Mouse (Mus musculus) cerebellum, adult 2 months (tissue): ENCODE data around the gene Ccdc18. TPM values are rescaled to one million over a fixed set of nuclear protein-coding genes. Genes with fewer than 3 reads are reported as not detected.
"Not testable (repeated sequence)": the region's sequence is repeated elsewhere in the genome, so short reads cannot be mapped to it uniquely, and the experiment has no call there.

Experiments used
- DNase-seq, 2 experiments: peaks; one replicate each; pipeline ENCODE4 v3.0.0; 2021
- H3K27ac ChIP-seq: fragments of 200-500 bp; 2 replicates; pipeline ENCODE4 v1.5.1; 2012; ENCODE audit warnings: low read length, control low read depth, inconsistent platforms; ENCODE audit not compliant: insufficient read depth
- H3K27me3 ChIP-seq: fragments of 200-500 bp; 2 replicates; pipeline ENCODE4 v1.6.1; 2012; ENCODE audit warnings: inconsistent platforms, mild to moderate bottlenecking, low read length, moderate library complexity; ENCODE audit not compliant: control insufficient read depth, insufficient read depth
- H3K4me1 ChIP-seq: fragments of 200-500 bp; 2 replicates; pipeline ENCODE4 v1.6.1; 2011; ENCODE audit warnings: low read length; ENCODE audit not compliant: control insufficient read depth, insufficient read depth
- H3K4me3 ChIP-seq: fragments of 200-500 bp; replicated peaks from 2 replicates; pipeline ENCODE3; 2011; ENCODE audit warnings: mild to moderate bottlenecking, low read depth, low read length, control low read depth; ENCODE audit not compliant: insufficient read depth
- CTCF ChIP-seq: fragments of 200-500 bp; IDR thresholded peaks from 2 replicates; pipeline ENCODE4 v1.5.1; 2011; ENCODE audit warnings: low read depth, mild to moderate bottlenecking, control low read depth, low read length, moderate library complexity, borderline replicate concordance; ENCODE audit not compliant: insufficient read depth
- POLR2A ChIP-seq: fragments of 200-500 bp; IDR thresholded peaks from 2 replicates; pipeline ENCODE4 v1.6.1; 2011; ENCODE audit warnings: low read length, control low read depth, borderline replicate concordance; ENCODE audit not compliant: insufficient read depth
- WGBS: fragments of 180-500 bp; shearing (Covaris S2); methylation state at CpG from one replicate; pipeline ENCODE4 v1.1.7; 2018; 5-methylcytosine and 5-hydroxymethylcytosine counted together
- polyA plus RNA-seq: library from polyadenylated mRNA; depleted of rRNA; stranded (reverse); fragments of >200 nt; gene quantifications from 2 replicates; pipeline ENCODE4 v1.2.3, GENCODE M21; 2012; rRNA removed

Ccdc18 gene
- polyA plus RNA-seq, 1 experiment = 0.38 TPM

GRCm38 (mm10) chr5:108266990-108267389 is 134.3 kb downstream of the Ccdc18 start:
- DNase-seq = no peak
- no peaks in the 10 kb centered on the region for H3K27me3 ChIP-seq
- no peak for TF ChIP-seq CTCF
- H3K27ac ChIP-seq = no peak overlapping the region
- H3K4me3 ChIP-seq = no peak overlapping the region
- no peaks in the 10 kb centered on the region; the same call in 1 of the 2 replicates for H3K4me1 ChIP-seq

- peak within 1 kb of the TSS; percentile 93 for H3K27ac ChIP-seq
- TF ChIP-seq POLR2A = peak; percentile 90
- no peak for TF ChIP-seq CTCF
- H3K4me3 ChIP-seq = peak within 1 kb of the TSS; percentile 91
- peak; percentile 85 to 90 for DNase-seq
- no peaks in the 10 kb centered on the region; the same call in 1 of the 2 replicates for H3K4me1 ChIP-seq
- no peaks in the 10 kb centered on the region for H3K27me3 ChIP-seq
- WGBS = 3% methylated on average over 55 of the region's 55 CpGs
These were observed 135.7 kb downstream of the Ccdc18 start, which contains the start of gene Dr1 for GRCm38 (mm10) chr5:108268127-108269062. Gene Dr1, plus strand, starts transcription at chr5:108268897.

- peak in 1 of 2 experiments; percentile 21 for DNase-seq
- H3K27ac ChIP-seq = peak overlapping the region; percentile 82
- H3K27me3 ChIP-seq = no peaks in the 10 kb centered on the region
- H3K4me1 ChIP-seq = no peaks in the 10 kb centered on the region; the same call in 1 of the 2 replicates
- TF ChIP-seq CTCF (no peak), POLR2A (no peak)
- WGBS = under 1% methylated on average over 44 of the region's 44 CpGs
- H3K4me3 ChIP-seq = peak overlapping the region; percentile 91
These were observed 136.6 kb downstream of the Ccdc18 start for GRCm38 (mm10) chr5:108269063-108269810.

GRCm38 (mm10) chr5:108269811-108270151 is 137.1 kb downstream of the Ccdc18 start:
- TF ChIP-seq CTCF (no peak), POLR2A (no peak)
- Histone ChIP-seq H3K27me3 (no peaks in the 10 kb centered on the region), H3K27ac (no peak overlapping the region), H3K4me3 (peak overlapping the region; percentile 91), H3K4me1 (no peaks in the 10 kb centered on the region; the same call in 1 of the 2 replicates)
- no peak for DNase-seq
- 7% methylated on average over 7 of the region's 7 CpGs for WGBS

- Histone ChIP-seq H3K4me3 (peak overlapping the region; percentile 91), H3K27ac (no peak overlapping the region), H3K4me1 (no peaks in the 10 kb centered on the region; the same call in 1 of the 2 replicates), H3K27me3 (no peaks in the 10 kb centered on the region)
- DNase-seq = no peak
- TF ChIP-seq POLR2A = no peak
- TF ChIP-seq CTCF = no peak
- 27% methylated on average over 9 of the region's 9 CpGs for WGBS
These were observed 137.7 kb downstream of the Ccdc18 start for GRCm38 (mm10) chr5:108270415-108270814.

DNA sequence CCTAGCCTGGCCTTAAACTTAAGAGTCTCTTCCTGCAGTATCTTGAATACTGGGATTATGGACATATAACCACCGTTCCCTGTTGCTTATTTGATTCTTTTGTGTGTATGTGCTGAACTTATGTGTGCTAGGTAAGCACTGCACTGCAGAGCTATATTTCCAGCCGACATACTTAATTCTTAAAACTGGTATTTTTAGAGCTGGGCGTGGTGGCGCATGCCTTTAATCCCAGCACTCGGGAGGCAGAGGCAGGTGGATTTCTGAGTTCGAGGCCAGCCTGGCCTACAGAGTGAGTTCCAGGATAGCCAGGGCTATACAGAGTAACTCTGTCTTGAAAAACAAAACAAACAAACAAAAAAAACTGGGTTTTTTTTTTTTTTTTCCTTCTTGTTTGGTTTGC is 138.7 kb downstream of the Ccdc18 start:
- H3K27me3 ChIP-seq, DNase-seq, H3K4me3 ChIP-seq, H3K27ac ChIP-seq, H3K4me1 ChIP-seq: not testable (repeated sequence)
- 87% methylated on average over 6 of the region's 6 CpGs for WGBS

Other genes with a start within 250 kb of the Ccdc18 start
- gene Rpl5, start 232.4 kb upstream of the Ccdc18 start, polyA plus RNA-seq = 75.5 and 81.9 TPM in 2 replicates
- gene Fam69a, start 145.8 kb upstream of the Ccdc18 start, polyA plus RNA-seq = 30.9 and 32.4 TPM in 2 replicates
- gene Mtf2, start 67.2 kb upstream of the Ccdc18 start, polyA plus RNA-seq = 43.4 and 45.7 TPM in 2 replicates
- gene Tmed5, start 255 bp upstream of the Ccdc18 start, polyA plus RNA-seq = 19.9 and 21.6 TPM in 2 replicates
- gene Dr1, start 136.0 kb downstream of the Ccdc18 start, polyA plus RNA-seq = 25.7 and 27.3 TPM in 2 replicates
- gene Pigg, start 179.7 kb downstream of the Ccdc18 start, polyA plus RNA-seq = 8.9 and 9.3 TPM in 2 replicates
- gene Gm42517, start 235.0 kb downstream of the Ccdc18 start, polyA plus RNA-seq = 12.5 and 13.9 TPM in 2 replicates